Mouse (Mus musculus) liver, postnatal 0 days (tissue): ENCODE data around the gene Cfap69. TPM values are rescaled to one million over a fixed set of nuclear protein-coding genes. Genes with fewer than 3 reads are reported as not detected.
A peak's percentile ranks its signal among the peaks of the same experiment; 100 is the strongest.
"Not testable (repeated sequence)": the region's sequence is repeated elsewhere in the genome, so short reads cannot be mapped to it uniquely, and the experiment has no call there.

Experiments
- ATAC-seq: fragments of 200-750 bp; cut with Nextera tagmentation; 2 replicates; pipeline ENCODE4 v1.8.0; 2017; ENCODE audit warnings: mild to moderate bottlenecking, moderate library complexity
- DNase-seq: peaks from one replicate; pipeline ENCODE4 v3.0.0-alpha.2; 2016
- H3K27ac ChIP-seq: fragments of 300-500 bp; sonication (generic); 2 replicates; pipeline ENCODE4 v1.5.1; 2014; ENCODE audit warnings: antibody characterized with exemption, moderate library complexity, mild to moderate bottlenecking, low read depth
- H3K27me3 ChIP-seq: fragments of 300-500 bp; sonication (generic); 2 replicates; pipeline ENCODE4 v1.6.1; 2014; ENCODE audit warnings: low read length, control low read depth, mixed read lengths; ENCODE audit not compliant: insufficient read depth
- H3K36me3 ChIP-seq: fragments of 300-500 bp; sonication (generic); replicated peaks from 2 replicates; pipeline ENCODE4 v1.6.1; 2014; ENCODE audit warnings: mild to moderate bottlenecking, control low read depth, low read length, moderate library complexity, mixed read lengths; ENCODE audit not compliant: insufficient read depth
- H3K4me1 ChIP-seq: fragments of 300-500 bp; sonication (generic); 2 replicates; pipeline ENCODE4 v1.6.1; 2014; ENCODE audit warnings: antibody characterized with exemption, mild to moderate bottlenecking, control low read depth; ENCODE audit not compliant: insufficient read depth
- H3K4me2 ChIP-seq: fragments of 300-500 bp; sonication (generic); 2 replicates; pipeline ENCODE4 v1.6.1; 2014; ENCODE audit warnings: low read depth, mild to moderate bottlenecking, low read length, moderate library complexity, mixed read lengths
- H3K4me3 ChIP-seq: fragments of 300-500 bp; sonication (generic); 2 replicates; pipeline ENCODE4 v1.5.1; 2014; ENCODE audit warnings: low read depth, low read length
- H3K9ac ChIP-seq: fragments of 300-500 bp; sonication (generic); replicated peaks from 2 replicates; pipeline ENCODE4 v1.6.1; 2014; ENCODE audit warnings: mild to moderate bottlenecking, moderate library complexity
- H3K9me3 ChIP-seq: fragments of 300-500 bp; sonication (generic); 2 replicates; pipeline ENCODE4 v1.6.1; 2016; ENCODE audit warnings: mild to moderate bottlenecking, control low read depth, low read length, mixed read lengths
- CTCF ChIP-seq: sonication (generic); IDR thresholded peaks from 2 replicates; pipeline ENCODE4 v1.5.1; 2016; ENCODE audit warnings: antibody characterized with exemption, low read depth
- EP300 ChIP-seq: IDR thresholded peaks from 2 replicates; pipeline ENCODE4 v1.6.1; 2016; ENCODE audit warnings: antibody characterized with exemption, low read depth, mild to moderate bottlenecking
- WGBS: fragments of 180-500 bp; shearing (Covaris S2); extraction: QIAGEN DNeasy Blood & Tissue Kit; methylation state at CpG from one replicate; pipeline ENCODE4 v1.1.7; 2014; ENCODE audit not compliant: insufficient replicate concordance; 5-methylcytosine and 5-hydroxymethylcytosine counted together
- polyA plus RNA-seq: library from polyadenylated mRNA; unstranded; fragments of >200 nt; fragmentation: Nextera tagmentation; extraction: Ambion mirVana; gene quantifications from 2 replicates; pipeline ENCODE4 v1.2.1, GENCODE M21; 2015

Gene Cfap69
- polyA plus RNA-seq, 1 experiment from 2014 or later: 0.43 TPM

GRCm38 (mm10) chr5:5686973-5687372 is 22.9 kb upstream of the Cfap69 start:
- Histone ChIP-seq H3K9ac (no peak overlapping the region), H3K4me3 (no peak overlapping the region), H3K27ac (no peak overlapping the region), H3K9me3 (no peaks in the 10 kb centered on the region), H3K4me1 (no peaks in the 10 kb centered on the region; the same call in 1 of the 2 replicates), H3K36me3 (no peaks in the 10 kb centered on the region), H3K4me2 (no peak overlapping the region), H3K27me3 (no peaks in the 10 kb centered on the region)
- 21% methylated on average over 1 of the region's 1 CpGs for whole genome bisulfite sequencing
- ATAC-seq: no peak
- TF ChIP-seq CTCF (no peak), EP300 (no peak)
- DNase-seq: no peak

- not testable (repeated sequence) for H3K27ac ChIP-seq, H3K9ac ChIP-seq, H3K4me3 ChIP-seq, H3K4me1 ChIP-seq, H3K4me2 ChIP-seq, DNase-seq, H3K9me3 ChIP-seq, H3K27me3 ChIP-seq, H3K36me3 ChIP-seq, ATAC-seq
- 72% methylated on average over 2 of the region's 2 CpGs for WGBS
Observed at GRCm38 (mm10) chr5:5684946-5685345, 20.9 kb upstream of the Cfap69 start.

- Histone ChIP-seq H3K4me2 (no peak overlapping the region), H3K9ac (no peak overlapping the region), H3K4me3 (no peak overlapping the region), H3K9me3 (no peaks in the 10 kb centered on the region), H3K27ac (no peak overlapping the region), H3K27me3 (no peaks in the 10 kb centered on the region), H3K36me3 (no peaks in the 10 kb centered on the region), H3K4me1 (no peaks in the 10 kb centered on the region; the same call in 1 of the 2 replicates)
- DNase-seq (no peak), ATAC-seq (peak; percentile 72)
- no peak for TF ChIP-seq EP300
- no peak for TF ChIP-seq CTCF
- whole genome bisulfite sequencing: 65% methylated on average over 4 of the region's 4 CpGs
Observed at GRCm38 (mm10) chr5:5683292-5683691, 19.3 kb upstream of the Cfap69 start.

GRCm38 (mm10) chr5:5679459-5679858 is 15.4 kb upstream of the Cfap69 start:
- TF ChIP-seq EP300 (no peak), CTCF (no peak)
- H3K4me3 ChIP-seq: no peak overlapping the region
- no peak overlapping the region for H3K4me2 ChIP-seq
- H3K9me3 ChIP-seq: no peaks in the 10 kb centered on the region
- H3K4me1 ChIP-seq: no peaks in the 10 kb centered on the region
- H3K27ac ChIP-seq: no peak overlapping the region
- H3K36me3 ChIP-seq: no peaks in the 10 kb centered on the region; the same call in 1 of the 2 replicates
- no peak for DNase-seq
- H3K9ac ChIP-seq: no peak overlapping the region
- ATAC-seq: no peak
- no peaks in the 10 kb centered on the region for H3K27me3 ChIP-seq

GRCm38 (mm10) chr5:5676082-5676481 is 12.0 kb upstream of the Cfap69 start:
- ATAC-seq: no peak

GRCm38 (mm10) chr5:5668920-5669319 is 4.9 kb upstream of the Cfap69 start:
- Histone ChIP-seq H3K4me1 (peaks cover 2% of the 10 kb centered on the region; the same call in 1 of the 2 replicates), H3K36me3 (no peaks in the 10 kb centered on the region; the same call in 1 of the 2 replicates), H3K9ac (no peak overlapping the region), H3K9me3 (no peaks in the 10 kb centered on the region), H3K4me2 (no peak overlapping the region), H3K27ac (no peak overlapping the region), H3K4me3 (no peak overlapping the region), H3K27me3 (no peaks in the 10 kb centered on the region)
- no peak for DNase-seq
- ATAC-seq: no peak
- TF ChIP-seq EP300: no peak
- no peak for TF ChIP-seq CTCF
- 59% methylated on average over 7 of the region's 7 CpGs for WGBS

More at GRCm38 (mm10) chr5:5676082-5676481, 12.0 kb upstream of the Cfap69 start:
- Histone ChIP-seq H3K27ac (no peak overlapping the region), H3K27me3 (no peaks in the 10 kb centered on the region), H3K9ac (no peak overlapping the region), H3K4me1 (no peaks in the 10 kb centered on the region), H3K4me2 (no peak overlapping the region), H3K36me3 (no peaks in the 10 kb centered on the region; the same call in 1 of the 2 replicates), H3K9me3 (no peaks in the 10 kb centered on the region), H3K4me3 (no peak overlapping the region)
- DNase-seq: no peak
- 74% methylated on average over 3 of the region's 3 CpGs for WGBS
- TF ChIP-seq CTCF (no peak), EP300 (no peak)

- Histone ChIP-seq H3K4me2 (peak overlapping the region; percentile 94), H3K4me1 (peaks cover 5% of the 10 kb centered on the region; the same call in 1 of the 2 replicates), H3K9ac (no peak overlapping the region), H3K36me3 (no peaks in the 10 kb centered on the region; the same call in 1 of the 2 replicates), H3K27me3 (no peaks in the 10 kb centered on the region), H3K27ac (no peak overlapping the region), H3K4me3 (peak overlapping the region; percentile 56; the same call in 1 of the 2 replicates), H3K9me3 (no peaks in the 10 kb centered on the region)
- no peak for TF ChIP-seq EP300
- TF ChIP-seq CTCF: no peak
- DNase-seq (no peak), ATAC-seq (no peak)
- WGBS: 56% methylated on average over 6 of the region's 6 CpGs
Observed at GRCm38 (mm10) chr5:5664371-5664926, 410 bp upstream of the Cfap69 start.
